Mouse (Mus musculus) thymus, adult 2 months (tissue): ENCODE measurements at regions not wholly inside any gene's neighbourhood (a gene's known extent, or its start where the extent isn't known, plus 50 kb on each side); places are given as distances from the start of the nearest gene placed in this dataset.

Source experiments
- CTCF ChIP-seq: fragments of 200-500 bp; IDR thresholded peaks from 2 replicates; pipeline ENCODE4 v1.5.1; 2012; ENCODE audit warnings: mild to moderate bottlenecking, control low read depth, low read length, moderate library complexity, borderline replicate concordance; ENCODE audit not compliant: control insufficient read depth, poor library complexity, insufficient read depth; ENCODE audit errors: extremely low read depth
- POLR2A ChIP-seq: fragments of 200-500 bp; IDR thresholded peaks from 2 replicates; pipeline ENCODE4 v1.6.1; 2012; ENCODE audit warnings: mild to moderate bottlenecking, low read length, control low read depth, moderate library complexity; ENCODE audit not compliant: control insufficient read depth, poor library complexity, insufficient read depth; ENCODE audit errors: extremely low read depth

- no peak for TF ChIP-seq CTCF
- TF ChIP-seq POLR2A, result no peak
These were observed 362.8 kb upstream of the Thbs1 start for GRCm38 (mm10) chr2:117748892-117749291.
